Mouse (Mus musculus) brain, embryonic 14.5 days (tissue): ENCODE measurements around the gene Jagn1.

Experiments
- CTCF ChIP-seq: fragments of 200-500 bp; IDR thresholded peaks from 2 replicates; pipeline ENCODE4 v1.5.1; 2012; ENCODE audit warnings: inconsistent platforms, mild to moderate bottlenecking, moderate library complexity, borderline replicate concordance; ENCODE audit not compliant: insufficient read depth, insufficient read length; ENCODE audit errors: extremely low read depth
- POLR2A ChIP-seq: fragments of 200-500 bp; IDR thresholded peaks from 2 replicates; pipeline ENCODE4 v1.6.1; 2012; ENCODE audit warnings: mild to moderate bottlenecking, inconsistent platforms, borderline replicate concordance; ENCODE audit not compliant: poor library complexity, insufficient read depth, insufficient read length, severe bottlenecking; ENCODE audit errors: extremely low read depth

- TF ChIP-seq CTCF (no peak), POLR2A (no peak)
Measured at GRCm38 (mm10) chr6:113428006-113428405, 14.4 kb upstream of the Jagn1 start.
